Mouse (Mus musculus): ENCODE measurements around the gene Acot11.

The Acot11 gene

DNA sequence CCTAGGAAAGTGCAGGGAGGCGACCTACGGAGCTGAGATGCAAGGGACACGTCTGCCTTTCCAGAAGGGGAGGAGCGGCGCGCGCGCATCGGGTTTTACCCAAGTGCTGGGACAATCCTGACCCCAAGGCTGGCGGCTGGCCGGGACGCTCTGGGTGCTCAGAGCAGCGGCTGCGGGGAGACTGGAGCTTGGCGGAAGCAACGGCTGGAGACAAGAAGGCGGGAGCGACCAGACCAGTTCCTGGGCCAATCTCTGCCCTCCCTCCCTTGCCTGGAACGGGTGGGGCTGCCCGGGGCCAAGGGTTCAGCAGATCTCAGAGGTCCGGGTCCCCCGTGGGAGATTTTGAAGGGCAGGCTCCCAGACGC is at the start of gene Acot11:
Gene Acot11, minus strand, starts transcription at position 89 of the 365 bp plus-strand sequence.
- DNase-seq (ENCODE audit: low read depth, low spot score) = peak; percentile 59

DNA sequence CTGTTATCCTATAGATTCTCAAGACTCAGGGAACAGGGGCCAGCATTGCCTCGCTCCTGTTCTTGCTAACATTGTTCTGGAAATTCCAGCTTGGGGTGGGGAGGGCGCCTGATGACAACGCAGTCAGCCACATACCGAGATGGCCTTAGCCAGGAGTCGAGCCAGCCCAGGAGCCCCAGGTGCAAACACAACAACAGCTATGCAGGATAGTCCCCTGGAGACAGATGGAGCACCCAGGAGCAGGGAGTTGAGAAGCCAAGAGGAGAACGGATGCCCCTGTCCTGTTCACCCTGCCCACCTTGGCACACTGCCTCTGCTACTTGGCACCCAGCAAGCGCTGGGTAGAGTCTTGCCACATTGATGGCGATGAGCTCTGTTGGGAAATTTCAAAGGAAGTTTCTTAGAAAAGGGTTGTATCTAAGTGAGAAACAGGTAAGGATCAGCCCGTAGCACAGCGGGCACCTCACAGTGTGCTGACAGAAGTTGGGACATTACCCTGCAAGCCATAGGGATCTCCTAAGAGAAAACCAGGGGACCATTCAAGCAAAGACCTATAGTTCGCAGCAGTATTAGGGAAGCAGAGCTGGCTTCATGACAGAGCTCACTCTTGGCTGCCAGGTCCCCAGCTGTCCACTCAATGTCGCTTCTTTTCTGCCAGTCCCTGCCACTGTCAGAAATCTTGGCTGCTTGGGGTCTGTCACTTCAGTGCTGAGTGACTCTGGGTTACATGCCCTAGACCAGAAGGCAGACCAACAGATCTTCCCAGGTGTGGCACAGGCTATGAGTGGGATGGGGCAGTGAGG is 43.7 kb upstream of the Acot11 start:
- DNase-seq (ENCODE audit: low read depth, low spot score) = no peak

DNA sequence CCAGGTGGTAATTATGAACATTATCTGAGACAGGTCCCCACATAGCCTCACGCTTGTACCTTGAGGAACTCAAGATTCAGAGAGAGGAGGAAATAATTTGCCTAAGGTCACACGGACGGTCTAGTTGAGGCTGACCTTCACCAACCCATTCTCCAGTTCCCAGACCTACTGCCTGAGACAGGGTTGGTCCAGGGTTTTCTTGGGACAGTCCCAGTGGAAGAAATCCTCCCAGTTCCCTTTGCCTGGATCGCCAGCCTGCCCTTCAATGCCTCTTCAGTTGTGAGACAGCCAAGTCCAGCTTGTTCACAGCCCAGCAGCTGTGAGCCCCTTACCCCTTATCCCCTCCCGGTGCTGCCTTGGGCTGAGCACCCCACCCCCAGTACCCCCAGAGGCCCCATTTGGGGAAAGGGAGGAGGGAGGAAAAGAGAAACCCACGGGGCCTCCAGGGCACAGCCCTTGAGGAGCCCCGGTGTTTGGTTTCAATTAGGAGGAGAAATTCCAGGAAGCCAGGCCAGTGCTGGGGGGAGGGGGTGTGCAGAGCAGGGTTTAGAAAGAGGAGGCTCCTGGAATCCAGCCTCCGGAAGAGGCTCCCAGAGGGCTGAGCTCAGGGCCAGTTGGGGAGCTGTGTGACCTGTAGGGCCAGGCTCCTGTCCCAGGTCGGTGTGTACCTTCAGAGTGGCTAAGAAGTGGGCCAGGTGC is 42.9 kb upstream of the Acot11 start:
- DNase-seq (ENCODE audit: low read depth, low spot score) = no peak

DNA sequence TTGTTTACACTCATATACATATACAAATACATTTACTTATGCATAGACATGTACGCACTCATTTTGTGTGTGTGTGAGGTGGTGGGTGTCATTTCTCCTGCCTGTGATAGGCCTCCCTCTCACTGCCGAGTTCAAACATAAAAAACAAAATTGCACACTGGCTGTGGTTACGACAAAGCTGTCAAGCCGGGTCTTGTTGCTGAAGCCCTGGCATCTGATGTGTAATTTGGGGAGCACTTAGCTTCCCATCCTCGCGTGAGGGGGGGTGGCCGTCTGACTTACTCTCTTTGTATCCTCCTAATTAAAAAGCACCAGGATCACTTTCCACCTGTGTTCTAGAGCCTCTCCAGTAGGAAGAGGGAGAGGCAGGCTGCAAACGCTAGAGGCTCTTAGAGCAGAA is 37.8 kb upstream of the Acot11 start:
- DNase-seq (ENCODE audit: low read depth, low spot score) = peak; percentile 31

DNA sequence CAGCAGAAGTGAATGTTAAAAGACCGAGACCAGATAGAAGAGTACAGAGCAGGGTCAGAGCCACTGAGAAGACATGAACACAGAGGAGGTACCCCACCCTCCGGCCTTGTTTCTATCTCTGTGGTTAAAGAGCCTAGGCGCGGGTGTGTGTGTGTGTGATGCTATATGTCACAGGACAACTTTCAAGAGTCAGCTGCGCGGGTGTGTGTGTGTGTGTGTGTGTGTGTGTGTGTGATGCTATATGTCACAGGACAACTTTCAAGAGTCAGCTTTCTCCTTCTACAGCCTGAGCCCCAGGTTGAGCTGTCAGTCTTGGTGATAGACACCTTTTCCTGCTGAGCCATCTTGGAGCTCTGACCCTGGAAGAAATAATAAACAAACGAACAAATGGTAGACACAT is 37.1 kb upstream of the Acot11 start:
- DNase-seq (ENCODE audit: low read depth, low spot score) = peak; percentile 74

DNA sequence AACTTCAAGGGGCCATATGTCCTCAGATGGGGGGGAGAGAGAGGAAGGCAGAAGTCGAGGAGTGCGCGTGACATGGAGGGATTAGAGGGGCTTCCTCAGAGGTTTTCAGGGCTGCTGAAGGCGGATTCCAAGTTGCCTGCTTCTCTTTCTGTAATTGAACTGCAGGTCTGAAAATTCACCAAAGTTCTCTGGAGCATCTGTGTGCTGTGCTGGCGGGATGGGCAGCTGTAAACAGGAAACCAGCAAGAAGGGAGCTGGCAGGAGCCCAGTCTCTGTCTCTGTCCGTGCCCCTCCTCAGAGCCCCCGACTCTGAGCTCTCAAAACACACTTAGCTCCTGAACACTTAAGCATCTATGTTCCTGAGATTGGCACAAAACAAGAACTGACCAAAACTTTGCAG is 36.5 kb upstream of the Acot11 start:
- peak; percentile 26 for DNase-seq (ENCODE audit: low read depth, low spot score)

DNA sequence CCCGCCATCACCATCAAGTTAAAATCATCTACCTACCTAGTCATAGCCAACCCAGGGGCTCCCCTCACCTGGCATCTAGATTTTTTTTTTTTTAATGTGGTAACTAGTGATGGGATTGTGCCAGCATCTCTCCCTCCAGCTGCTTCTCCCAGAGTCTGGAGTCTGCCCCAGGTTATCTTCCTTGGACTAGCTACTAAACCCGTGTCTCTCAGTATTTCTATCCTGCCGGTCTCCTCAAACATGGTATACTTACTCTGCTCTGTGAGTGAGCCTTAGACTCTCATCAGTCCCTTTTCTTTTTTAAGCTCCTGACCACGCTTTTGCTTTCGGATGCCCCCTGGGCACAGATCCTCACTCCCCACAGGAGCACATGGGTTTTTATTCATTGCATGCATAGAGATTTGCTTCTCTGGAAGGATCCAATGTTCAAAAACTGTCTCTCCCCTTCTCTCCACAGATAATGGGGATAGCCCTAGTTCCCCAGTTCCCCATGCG is 35.9 kb upstream of the Acot11 start:
- DNase-seq (ENCODE audit: low read depth, low spot score) = peak; percentile 22

DNA sequence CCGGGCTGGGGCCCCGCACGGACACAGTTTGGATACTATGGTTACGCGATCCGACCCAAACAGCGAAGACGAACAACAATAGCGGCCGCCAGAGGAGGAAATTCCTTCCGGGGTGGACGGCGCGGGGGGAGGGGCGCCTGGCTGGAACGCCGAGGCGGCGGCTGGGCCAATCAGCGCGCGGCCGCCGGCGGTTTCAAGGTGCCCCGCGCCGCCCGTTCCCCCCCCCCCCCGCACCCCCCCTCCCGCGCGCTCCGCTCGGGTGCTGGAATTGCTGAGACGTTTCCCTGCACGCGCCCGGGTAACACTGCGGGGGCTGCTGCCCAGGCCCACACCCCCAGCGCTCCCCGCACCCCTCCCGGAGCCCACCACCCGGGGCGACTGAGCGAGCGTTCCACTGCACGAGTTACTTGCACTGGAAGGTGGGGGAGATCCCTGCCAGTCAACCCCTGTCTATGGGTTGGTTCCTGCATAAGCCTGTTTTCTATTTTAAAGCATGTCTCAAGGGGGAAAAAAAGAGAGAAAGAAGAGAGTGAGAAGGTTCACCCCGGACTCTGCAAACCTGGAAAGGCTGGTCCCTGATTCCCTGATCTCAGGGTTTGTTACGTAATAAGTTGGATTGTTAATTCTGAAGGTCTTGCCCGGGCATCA is 35.3 kb upstream of the Acot11 start:
- peak; percentile 93 for DNase-seq (ENCODE audit: low read depth, low spot score)

DNA sequence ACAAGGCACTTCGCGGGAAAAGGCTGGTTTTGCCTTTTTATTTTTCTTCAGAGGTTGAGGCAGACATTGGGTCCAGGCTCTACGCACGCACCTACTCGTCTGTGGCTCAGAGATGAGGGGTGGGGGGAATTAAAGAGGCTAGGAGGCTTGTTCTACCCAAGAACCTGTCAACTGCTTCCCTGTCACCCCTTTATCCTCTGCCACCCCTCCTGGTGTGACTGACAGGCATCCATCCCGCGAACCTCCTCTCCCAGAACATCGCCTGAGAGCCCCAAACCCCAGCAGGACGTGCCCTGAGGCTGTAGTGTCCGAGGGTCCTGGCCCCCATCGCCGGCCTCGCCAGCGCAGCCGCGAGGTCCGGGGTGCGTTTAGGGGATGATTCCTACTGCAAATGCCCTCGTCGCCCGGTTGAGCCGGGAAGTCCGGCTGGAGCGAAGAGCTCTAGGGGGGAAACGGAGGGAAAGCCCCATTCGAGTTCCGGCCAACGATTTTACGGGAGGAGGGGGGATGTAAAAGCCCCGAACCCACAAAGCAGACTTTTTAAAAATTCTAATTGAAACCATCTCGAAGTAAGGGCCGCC is 34.5 kb upstream of the Acot11 start:
- no peak for DNase-seq (ENCODE audit: low read depth, low spot score)

DNA sequence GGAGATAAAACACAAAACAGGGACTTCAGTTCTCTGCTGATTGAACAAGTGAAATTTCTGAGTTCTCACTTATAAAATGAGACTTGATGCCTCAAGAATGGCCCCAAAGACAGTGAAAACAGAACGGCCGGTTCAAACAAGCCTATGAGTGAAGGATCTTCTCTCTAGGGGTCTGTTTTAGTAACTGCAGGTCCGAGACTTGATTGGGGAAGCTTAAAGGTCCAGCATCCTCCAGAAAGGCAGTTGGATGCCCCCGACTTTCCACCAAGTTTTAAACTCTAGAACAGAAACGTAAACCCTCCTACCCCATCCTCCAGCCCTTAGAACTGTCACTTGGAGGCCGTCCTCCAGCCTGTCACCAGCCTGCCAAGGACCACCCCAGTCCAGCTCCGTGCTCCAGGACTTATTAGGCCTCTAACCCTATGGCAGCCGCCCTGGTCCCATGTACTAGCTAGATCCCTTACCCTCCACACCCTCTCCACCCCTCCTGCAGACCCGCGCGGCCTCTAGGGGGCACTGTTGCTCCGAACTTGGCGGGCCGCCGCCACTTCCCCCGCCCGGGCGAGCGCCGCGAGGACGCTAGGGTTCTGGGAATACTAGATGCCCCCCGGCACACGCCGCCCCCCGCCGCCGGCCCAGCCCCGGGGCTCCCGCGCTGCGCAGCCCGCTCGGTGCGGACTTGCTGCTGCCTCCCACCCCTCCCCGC is 33.9 kb upstream of the Acot11 start:
- peak; percentile 96 for DNase-seq (ENCODE audit: low read depth, low spot score)

DNA sequence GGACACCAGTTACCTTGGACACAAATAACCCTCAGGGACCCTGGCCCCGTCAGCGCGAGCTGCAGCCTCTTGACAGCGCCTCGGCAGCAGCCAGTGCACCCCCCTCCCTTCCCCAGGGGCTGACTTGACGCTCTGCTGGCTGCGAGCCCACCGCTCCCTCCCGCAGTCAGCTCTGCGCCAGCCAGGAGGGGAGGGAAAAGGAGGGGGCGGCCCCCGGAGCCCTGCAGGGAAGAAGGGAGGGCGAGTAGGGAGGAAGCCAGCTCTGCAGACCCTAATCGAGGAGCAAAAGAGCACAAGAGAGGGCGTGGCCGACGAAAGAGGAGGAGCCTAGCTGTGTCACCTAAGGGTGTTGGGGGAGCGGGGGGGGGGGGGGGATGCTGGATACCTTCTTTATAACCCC is 33.2 kb upstream of the Acot11 start:
- peak; percentile 56 for DNase-seq (ENCODE audit: low read depth, low spot score)

DNA sequence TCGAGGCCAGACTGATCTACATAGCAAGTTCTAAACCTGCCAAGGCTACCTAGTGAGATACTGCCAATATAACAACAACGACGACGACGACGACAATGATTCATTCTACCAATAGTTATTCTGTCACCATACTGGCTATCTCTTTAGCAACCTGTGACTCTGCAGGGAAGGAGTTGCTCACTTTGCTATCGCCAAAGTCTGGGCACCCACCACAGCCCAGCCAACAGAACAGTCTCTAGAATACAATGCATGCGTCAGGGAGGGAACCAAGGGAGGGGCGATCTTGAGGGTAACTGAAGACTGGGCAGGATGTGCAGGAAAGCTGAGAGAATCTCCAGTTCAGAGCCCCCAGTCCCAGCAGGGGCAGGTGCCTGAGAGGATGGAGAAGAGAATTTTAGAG is 32.6 kb upstream of the Acot11 start:
- peak; percentile 23 for DNase-seq (ENCODE audit: low read depth, low spot score)

DNA sequence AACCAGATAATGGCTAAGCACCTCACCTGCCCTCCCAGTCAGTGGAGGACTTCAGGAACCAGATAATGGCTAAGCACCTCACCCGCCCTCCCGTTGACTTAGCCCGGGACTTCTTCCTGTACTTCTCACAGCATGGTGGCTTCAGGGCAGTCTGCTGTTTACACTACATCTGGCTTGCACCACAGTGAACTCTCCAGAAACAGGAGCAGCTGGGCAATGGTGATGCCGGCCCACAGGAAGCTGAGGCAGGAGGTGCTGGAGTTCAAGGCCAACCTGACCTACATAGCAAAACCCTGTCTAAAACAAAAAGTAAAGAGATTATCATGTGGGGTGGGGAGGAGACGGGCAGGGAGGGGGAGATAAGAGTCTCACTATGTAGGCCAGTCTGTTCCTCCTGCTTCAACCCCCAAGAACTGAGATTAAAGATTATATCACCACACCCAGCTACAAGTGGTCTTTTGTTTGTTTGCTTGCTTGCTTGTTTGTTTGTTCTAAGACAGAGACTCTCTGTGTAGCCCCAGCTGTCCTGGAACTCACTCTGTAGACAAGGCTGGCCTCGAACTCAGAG is 25.8 kb upstream of the Acot11 start:
- no peak for DNase-seq (ENCODE audit: low read depth, low spot score)

DNA sequence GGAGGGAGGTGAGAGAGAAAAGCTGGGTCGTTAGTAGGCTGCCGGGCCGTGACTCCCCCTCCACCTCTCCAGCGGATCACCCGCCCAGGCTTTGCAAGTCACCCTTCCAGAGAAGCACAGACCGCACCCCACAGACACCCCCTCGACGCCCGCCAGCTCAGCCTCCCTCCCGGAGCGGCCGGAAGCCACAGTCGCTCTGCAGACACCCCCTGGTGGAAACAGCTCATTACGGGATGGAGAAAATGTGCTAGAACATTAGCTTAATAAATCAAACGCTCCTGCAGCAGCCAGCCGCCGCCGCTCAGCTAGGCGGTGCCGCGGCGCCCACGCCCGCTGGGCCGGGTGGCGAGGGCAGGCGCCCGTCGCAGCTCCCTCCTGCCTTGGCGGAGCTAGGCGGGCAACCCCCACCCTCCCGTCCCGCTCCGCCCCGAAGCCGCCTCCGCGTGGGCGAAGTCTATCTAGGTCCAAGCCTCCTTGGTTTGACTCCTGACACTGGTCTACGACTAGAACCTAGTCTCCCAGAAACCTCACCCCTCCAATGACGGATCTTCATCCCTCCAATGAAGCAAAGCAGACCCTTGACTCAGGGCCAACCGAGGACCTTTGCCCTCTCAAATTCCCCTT is 23.1 kb upstream of the Acot11 start:
- DNase-seq (ENCODE audit: low read depth, low spot score) = peak; percentile 93

DNA sequence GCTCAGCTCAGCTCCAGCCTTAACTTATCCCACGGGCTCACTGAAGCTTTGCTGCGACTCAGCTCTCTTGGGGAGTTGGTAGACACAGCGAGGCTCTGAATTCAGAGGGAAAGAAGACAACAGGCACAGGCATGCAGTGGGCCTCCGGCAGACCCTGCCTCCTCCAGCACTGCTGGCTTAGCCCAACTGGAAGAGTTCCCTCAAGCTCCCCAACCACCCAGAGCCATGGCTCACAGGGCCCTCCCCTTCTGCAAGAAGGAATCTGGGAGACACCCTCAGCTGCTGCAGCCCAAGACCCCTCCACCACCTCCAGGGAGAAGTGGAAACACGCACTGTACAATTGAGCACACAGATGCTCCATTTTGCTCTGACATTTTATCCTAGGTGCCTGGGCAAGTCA is 20.4 kb upstream of the Acot11 start:
- no peak for DNase-seq (ENCODE audit: low read depth, low spot score)

DNA sequence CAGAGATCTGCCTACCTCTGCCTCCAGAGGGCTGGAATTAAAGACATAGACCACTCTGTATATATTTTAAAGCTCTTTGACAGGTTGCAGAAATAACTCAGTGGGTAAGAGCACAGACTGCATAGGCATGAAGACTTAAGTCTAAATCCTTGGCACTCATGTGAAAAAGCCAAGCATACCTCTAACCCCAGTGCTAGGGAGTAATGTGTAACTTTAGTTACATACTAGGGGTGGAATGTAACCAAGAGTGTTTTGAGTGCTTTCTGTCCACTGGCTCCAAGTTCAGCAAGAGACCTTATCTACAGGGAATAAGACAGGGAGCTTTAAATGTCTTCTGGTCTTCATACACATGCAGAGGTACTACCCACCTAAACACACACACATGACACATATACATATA is 14.6 kb upstream of the Acot11 start:
- no peak for DNase-seq (ENCODE audit: low read depth, low spot score)

DNA sequence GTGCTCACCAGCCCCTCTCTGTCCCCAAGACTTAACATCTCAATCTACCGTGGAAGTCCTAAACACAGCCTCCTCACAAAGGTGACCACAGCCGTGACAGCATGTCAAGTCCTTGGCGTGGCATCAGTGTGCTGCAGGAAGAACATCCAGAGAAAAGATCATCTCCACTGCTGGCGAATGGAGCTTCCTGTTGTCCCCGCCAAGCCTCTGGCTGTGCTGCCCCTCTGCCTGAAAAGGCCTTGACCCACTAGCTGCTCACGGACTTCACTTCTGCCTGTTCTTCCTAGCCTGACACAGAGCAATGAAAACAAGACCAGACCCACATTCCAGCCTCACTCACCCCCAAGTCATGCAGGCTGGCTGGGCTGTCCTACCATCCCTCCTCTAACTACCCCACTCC is 13.5 kb upstream of the Acot11 start:
- no peak for DNase-seq (ENCODE audit: low read depth, low spot score)

DNA sequence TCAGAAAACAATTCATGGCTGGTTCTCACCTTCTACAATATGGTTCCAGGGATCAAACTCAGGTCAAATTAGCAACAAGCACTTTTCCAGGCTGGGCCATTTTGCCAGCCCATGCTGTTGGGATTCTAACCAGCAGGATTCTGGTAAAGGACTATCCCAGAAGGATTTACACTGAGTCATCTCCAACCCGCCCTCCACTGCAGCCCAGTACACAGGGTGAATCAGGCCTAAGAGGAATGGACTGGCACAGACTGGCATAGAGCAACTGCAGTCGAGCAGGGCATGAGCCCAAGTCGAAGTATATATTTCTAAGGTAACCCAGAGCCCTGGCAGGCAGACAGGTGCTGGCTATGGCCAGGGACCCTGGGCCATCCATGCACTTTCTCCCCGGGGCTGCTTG is 12.2 kb upstream of the Acot11 start:
- no peak for DNase-seq (ENCODE audit: low read depth, low spot score)

DNA sequence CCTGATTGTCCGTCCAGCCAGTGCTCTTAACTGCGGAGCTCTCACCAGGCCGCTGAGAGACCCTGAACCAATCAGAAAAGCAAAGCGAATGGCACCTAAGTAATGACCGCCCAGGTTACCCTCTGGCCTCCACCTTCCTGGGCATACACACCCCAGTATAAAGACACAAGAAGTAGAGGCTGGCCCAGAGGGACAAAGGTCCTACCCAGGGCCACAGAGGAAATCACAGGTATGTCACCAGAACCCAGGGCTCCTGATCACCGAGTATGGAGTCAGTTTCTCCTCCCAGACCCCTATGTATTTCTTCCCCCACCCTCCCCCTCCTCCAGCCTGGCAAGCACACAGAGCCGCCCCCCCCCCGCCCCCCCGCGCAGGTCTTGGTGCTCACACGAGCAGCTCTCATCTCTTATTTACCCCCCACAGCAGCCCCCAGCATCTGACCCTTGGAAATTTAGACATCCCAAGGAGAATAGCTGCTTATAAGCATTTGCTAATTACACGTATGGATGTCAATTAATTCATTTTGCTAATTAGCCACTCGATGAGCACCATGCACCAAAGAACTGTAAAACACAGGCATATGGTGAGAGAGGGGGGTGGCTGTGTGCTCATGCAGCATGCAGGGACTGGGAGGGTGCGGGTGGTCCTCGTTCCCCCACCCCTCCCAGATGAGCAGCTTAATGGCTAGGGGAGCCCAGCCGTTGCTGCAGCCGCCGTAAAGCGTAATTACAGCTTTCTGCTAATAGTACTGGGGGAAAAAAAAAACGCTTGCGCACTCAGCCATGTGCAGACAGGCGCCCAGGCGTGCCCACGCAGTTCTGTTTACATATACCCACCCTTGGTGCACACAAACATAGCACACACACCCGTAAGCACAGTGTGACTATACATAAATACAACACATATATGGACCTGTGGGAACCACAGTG is 10.9 kb upstream of the Acot11 start:
- no peak for DNase-seq (ENCODE audit: low read depth, low spot score)

DNA sequence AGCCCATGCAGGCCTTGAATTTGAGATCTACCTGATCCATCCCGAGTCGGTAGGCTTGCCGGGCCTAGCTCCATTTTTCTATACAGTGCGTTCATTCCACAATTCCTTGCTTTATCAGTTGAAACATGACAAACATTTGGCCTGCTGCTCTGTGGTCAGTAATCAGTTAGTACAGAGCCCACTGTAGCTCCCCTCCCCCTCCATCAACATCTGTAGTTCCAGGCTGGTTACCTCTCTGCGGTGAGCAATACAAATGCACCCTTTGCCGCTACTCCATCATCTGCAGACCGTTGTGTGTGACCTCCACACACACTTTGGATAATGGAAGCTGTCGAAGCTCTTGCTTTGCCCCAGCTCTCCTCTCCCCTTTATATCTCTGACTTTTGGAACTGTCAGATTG is 6.4 kb upstream of the Acot11 start:
- no peak for DNase-seq (ENCODE audit: low read depth, low spot score)

All from CD4-positive, CD25-positive, alpha-beta regulatory T cell, adult 2 months (primary cell).